Mouse (Mus musculus) heart, postnatal 36 days (tissue): ENCODE measurements around the gene Haus8. TPM values are rescaled to one million over a fixed set of nuclear protein-coding genes. Genes with fewer than 3 reads are reported as not detected.
"Not testable (repeated sequence)": the region's sequence is repeated elsewhere in the genome, so short reads cannot be mapped to it uniquely, and the experiment has no call there.

Experiments
- DNase-seq, 2 experiments: peaks; one replicate each; pipeline ENCODE4 v3.0.0; 2021 to 2022
- intact Hi-C: fragments of 180-260 bp; cut with DNase I; formaldehyde crosslinking; loops from one replicate; pipeline ENCODE4 v1.15.1; 2025
- total RNA-seq, 2 experiments: library from RNA; stranded (reverse); gene quantifications; 2 replicates each; pipeline ENCODE4 v1.2.3; 2021

Gene Haus8
- total RNA-seq, result 10 to 100 TPM; 27.4 to 29.9 TPM

- peak; percentile 98 for DNase-seq
- intact Hi-C loops, result loop anchor here (2.0 kb wide), 2 partner anchors 40 to 52 kb away; no protein-coding TSS in a partner anchor
Observed at GRCm38 (mm10) chr8:71272286-71273150, at the start of gene Haus8, which contains the start of gene Myo9b. Gene Haus8, minus strand, starts transcription at chr8:71272934. Gene Myo9b, plus strand, starts transcription at chr8:71272714.

DNA sequence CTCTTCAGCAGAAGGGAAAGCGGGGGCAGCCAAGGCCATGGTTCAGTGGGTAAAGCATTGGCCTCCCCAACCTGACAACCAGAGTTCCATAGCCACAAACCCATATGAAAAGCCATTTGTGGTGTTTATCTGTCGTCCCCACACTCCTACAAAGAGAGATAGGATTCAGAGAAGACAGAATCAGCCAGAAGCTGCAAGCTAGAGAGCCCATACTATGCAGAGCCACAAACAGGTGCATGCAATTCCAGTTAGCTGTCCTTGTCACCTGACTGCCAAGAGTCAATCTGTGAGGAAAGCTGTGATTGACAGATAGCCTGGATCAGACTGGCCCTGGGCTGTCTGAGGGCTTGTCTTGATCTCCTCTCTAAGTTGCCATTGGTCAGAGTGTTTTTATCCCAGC, 47.0 kb upstream of the Haus8 start:
- DNase-seq, intact Hi-C loops: not testable (repeated sequence)

DNA sequence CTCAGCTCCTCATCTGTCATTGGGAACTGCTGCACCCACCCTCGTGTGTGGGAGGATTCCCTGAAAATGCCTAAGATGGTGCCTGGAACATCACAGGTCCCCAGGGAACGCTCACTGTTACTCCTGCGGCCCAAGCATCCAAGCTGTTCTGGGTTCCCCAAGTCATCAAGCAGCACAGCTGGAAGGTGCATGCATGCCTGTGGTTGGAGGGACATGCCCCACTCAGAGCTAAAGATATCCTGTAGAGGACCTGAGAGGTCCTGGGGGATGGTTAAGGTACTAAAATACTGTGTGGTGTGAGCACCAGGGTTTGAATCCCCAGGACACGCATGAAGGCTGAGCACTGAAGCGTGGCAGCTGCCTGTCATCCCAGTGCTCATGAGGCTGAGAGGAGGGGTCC, 45.9 kb upstream of the Haus8 start:
- DNase-seq, intact Hi-C loops: not testable (repeated sequence)

DNA sequence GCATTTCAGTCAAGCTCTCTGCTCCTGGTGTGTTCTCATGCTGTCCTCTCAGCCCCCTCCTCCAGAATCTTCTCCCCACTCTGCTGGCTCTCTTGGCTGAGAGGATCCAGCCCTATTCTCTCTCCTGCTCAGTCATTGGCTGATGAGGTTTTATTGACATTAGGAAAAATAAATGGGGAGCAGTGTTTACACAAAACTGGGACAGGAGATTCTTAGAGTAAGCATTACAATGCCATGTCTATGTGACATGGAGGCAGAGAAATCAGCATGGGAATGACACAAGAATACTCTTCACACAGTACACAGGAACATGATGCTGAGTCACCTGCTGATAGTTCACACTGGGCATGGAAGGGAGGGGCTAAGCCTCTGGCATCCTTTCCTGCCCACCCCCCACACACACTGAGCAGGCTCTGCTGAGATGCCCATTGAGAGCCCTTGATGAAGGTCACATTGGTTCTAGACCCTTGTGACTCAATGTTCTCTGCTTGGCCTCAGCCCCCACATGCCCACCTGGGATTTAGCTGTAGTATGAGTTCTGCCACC, 43.8 kb upstream of the Haus8 start:
- no peak for DNase-seq
- intact Hi-C loops, result no loop called here

- intact Hi-C loops, result no loop called here
- DNase-seq, result peak in 1 of 2 experiments; percentile 41
Observed at GRCm38 (mm10) chr8:71315972-71316371, 43.2 kb upstream of the Haus8 start.

GRCm38 (mm10) chr8:71313951-71314350, 41.2 kb upstream of the Haus8 start:
- intact Hi-C loops, result loop anchor here (2.0 kb wide), 1 partner anchor 41 kb away; the partner anchor contains the start of genes Haus8 and Myo9b
- no peak for DNase-seq

- peak; percentile 55 to 67 for DNase-seq
- intact Hi-C loops, result loop anchor here (2.0 kb wide), 1 partner anchor 40 kb away; the partner anchor contains the start of genes Haus8 and Myo9b
Observed at GRCm38 (mm10) chr8:71312700-71313099, 40.0 kb upstream of the Haus8 start.

GRCm38 (mm10) chr8:71310446-71310845, 37.7 kb upstream of the Haus8 start:
- DNase-seq, result peak; percentile 35 to 63
- intact Hi-C loops, result no loop called here

- intact Hi-C loops, result no loop called here
- DNase-seq, result no peak
Observed at GRCm38 (mm10) chr8:71307913-71308312, 35.2 kb upstream of the Haus8 start.

DNA sequence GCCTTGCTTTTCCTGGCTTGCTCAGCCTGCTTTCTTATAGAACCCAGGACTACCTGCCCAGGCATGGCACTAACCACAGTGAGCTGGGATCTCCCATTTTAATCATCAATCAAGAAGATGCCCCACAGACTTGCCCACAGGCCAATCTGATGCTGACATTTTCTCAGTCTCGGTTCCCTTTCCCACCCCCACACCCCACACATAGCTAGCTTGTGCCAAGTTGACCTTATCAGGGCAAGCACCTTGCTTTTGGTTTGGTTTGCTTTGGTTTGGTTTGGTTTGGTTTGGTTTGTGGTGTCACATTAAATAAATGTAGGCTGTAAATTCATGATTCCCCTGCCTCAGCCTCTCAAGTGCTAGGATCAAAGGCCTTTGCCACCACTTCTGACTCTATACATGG, 34.6 kb upstream of the Haus8 start:
- intact Hi-C loops, result no loop called here

DNA sequence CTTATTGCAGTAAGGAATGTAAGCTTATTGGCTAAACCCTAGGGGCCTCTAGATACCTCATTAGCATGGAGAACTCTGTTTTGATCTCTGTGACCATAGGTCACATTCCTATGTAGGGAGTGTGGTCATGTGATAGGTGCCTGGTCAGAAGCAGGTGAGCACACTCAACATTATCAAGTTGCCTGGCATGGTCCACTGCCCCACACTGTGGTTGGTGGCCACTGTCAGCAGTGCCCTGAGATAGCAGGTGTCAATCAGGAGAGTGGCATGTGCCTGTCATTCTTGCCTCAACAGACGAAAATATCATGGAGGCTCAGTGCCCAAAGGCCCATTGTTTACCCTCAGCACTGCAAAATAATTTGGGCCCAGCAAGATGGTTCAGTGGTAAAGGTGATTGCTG, 33.3 kb upstream of the Haus8 start:
- intact Hi-C loops, result no loop called here
- no peak for DNase-seq

More for the DNA sequence above, 34.6 kb upstream of the Haus8 start:
- no peak for DNase-seq

GRCm38 (mm10) chr8:71303632-71304031, 30.9 kb upstream of the Haus8 start:
- no peak for DNase-seq
- intact Hi-C loops, result no loop called here

DNA sequence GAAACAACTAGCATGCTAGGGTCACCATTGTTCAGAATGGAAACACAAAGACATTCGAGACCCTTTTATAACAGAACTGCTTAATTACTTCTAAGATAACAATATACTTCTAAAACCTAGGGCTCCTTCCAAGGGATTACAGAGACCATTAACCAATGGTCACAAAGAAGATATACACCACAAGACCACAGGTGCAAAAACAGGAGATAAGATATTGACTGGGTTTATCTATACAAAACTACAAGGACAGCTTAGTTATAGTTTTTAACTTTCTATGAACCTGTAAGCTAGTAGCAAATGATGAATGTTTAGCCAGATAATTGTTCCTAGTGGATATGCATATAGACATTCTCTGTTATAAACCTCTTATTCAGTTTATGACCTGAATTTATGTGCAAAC, 30.1 kb upstream of the Haus8 start:
- intact Hi-C loops, result no loop called here

DNA sequence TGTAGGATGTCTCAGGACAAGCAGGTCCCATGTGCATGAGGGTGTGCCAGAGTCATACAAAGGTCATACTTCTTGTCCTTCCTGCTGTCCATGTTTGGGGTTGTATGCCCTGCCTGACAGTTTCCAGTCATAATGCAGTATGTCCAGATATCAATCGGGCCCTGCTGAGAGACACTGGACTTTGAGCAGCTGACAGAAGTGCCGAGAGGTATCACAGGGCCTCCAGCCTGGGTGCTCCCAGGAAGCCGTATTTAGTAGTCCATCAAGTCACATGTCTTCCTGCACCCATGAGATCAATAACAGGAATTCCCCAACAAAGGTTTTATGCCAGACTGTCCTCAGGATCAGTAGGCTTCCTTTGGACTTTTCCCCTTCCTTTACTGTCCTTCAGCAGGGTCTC, 27.0 kb upstream of the Haus8 start:
- no peak for DNase-seq
- intact Hi-C loops, result no loop called here

More for the DNA sequence above, 30.1 kb upstream of the Haus8 start:
- DNase-seq, result no peak

DNA sequence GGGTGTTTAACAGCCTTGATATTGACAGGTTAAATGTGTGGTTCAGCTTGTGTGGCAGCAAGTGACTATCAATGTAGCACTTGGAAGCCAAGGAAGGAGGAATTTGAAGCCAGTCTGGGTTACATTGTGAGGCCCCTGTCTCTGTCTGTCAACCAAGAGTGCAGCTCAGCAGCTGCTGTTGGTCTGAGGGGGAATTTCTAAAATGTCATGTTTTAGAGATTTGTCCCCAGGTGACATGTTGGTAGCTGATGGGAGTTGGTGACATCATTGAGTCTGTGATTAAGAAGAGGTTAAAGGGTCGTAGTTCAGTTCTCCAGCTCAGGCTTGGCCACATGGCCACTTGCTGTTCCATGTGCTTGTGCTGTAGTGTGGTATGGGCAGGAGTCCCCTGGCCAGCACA, 24.7 kb upstream of the Haus8 start:
- DNase-seq, result no peak
- intact Hi-C loops, result no loop called here

GRCm38 (mm10) chr8:71296784-71297183, 24.1 kb upstream of the Haus8 start:
- intact Hi-C loops, result no loop called here
- peak; percentile 45 to 56 for DNase-seq

- intact Hi-C loops, result no loop called here
- peak in 1 of 2 experiments; percentile 48 for DNase-seq
Observed at GRCm38 (mm10) chr8:71296188-71296621, 23.5 kb upstream of the Haus8 start.

DNA sequence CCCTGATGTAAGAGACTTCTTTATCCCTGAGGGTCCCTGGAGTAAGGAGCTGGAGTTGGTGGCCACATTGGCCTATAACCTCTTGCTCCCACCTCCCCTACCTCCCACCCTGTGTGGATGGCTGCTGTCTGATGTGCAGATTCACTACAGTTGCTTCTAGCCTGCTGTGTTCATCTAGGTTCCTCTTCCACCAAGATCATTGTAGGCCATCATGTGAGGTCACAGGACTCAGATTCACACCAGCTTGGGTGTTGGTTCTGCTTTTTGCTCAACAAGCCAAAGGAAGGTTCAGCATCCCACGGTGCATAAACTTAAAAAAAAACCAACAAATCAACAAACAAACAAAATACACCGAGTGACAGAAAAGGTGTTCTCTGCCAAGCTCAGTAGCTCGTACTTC, 21.2 kb upstream of the Haus8 start:
- not testable (repeated sequence) for DNase-seq

GRCm38 (mm10) chr8:71291351-71291750, 18.6 kb upstream of the Haus8 start:
- intact Hi-C loops, result no loop called here
- DNase-seq, result no peak

More for the DNA sequence above, 21.2 kb upstream of the Haus8 start:
- intact Hi-C loops, result not testable (repeated sequence)

GRCm38 (mm10) chr8:71290911-71291310, 18.2 kb upstream of the Haus8 start:
- DNase-seq, result no peak
- intact Hi-C loops, result no loop called here

DNA sequence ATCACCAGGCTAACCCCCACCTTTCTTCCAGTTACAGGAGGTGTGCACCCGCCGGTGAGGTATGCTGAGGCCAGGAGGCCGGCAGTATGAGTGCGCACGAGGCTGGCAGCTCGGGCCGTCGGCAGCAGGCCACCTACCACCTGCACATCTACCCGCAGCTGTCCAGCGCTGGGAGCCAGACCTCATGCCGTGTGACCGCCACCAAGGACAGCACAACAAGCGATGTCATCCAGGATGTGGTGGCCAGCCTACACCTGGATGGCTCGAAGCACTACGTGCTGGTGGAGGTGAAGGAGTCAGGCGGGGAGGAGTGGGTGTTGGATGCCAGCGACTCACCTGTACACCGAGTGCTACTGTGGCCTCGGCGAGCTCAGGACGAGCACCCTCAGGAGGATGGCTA, 17.5 kb upstream of the Haus8 start:
- no peak for DNase-seq
- intact Hi-C loops, result no loop called here

- intact Hi-C loops, result no loop called here
- DNase-seq, result peak in 1 of 2 experiments; percentile 45
Observed at GRCm38 (mm10) chr8:71289098-71289497, 16.4 kb upstream of the Haus8 start.
